Mouse (Mus musculus): ENCODE results near the gene Slc8a1.

Slc8a1 gene

DNA sequence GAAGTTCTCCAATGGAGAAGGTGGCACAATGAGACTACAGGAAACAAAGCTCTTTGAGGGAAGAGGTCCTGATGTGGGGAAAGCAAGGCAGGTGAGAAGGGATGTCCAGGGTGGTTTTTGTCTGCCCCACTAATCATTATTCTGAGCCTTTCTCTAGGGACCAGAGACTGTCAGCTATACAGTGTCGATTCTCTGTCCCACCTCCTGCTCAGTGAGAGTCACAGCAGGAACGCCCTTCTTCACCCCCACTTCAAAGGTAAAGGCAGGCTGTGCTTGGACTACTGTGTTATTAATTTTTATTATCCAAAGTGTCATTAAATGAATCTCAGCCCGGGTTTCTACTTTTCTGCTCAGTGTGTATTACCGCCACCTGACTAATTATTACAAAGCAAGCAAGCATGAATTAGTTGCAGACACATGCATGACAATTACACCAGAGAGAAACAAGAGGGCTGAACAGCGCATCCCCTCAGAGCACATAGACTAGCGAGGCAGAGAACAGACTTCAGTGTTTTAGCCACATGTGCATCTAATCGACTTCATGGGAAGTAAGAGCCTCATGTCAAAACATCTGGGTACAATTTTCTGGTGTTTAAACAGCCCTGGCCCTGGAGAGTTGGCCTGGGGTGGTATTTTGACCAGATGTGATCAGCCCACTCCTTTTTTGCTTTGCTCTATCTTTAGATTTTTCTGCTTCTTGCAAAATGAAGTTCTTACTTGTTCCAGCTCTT lies 402.0 kb downstream of the Slc8a1 start:
- peak; percentile 61 for DNase-seq (ENCODE audit: low spot score)

DNA sequence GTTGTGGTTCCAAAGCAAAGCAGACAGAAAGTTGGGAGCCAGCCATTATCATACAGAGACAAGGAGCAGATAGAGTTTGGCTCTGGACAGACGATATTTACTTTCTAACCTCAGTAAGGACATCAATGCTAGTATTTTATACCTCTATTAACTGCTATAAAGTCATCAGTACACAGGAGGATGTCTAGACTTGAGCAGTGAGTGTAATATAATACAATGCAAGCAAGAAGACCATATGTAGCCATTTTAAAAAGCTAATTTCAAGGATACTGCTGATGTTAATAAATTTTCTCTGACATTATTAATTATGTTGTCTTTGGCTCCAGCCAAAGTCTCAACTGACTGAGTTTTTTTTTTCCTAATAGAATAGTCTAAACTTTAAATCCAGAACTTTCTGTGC lies 402.7 kb downstream of the Slc8a1 start:
- no peak for DNase-seq (ENCODE audit: low spot score)
